Mouse (Mus musculus): ENCODE measurements at regions not wholly inside any gene's neighbourhood (a gene's known extent, or its start where the extent isn't known, plus 50 kb on each side); places are given as distances from the start of the nearest gene placed in this dataset.

DNA sequence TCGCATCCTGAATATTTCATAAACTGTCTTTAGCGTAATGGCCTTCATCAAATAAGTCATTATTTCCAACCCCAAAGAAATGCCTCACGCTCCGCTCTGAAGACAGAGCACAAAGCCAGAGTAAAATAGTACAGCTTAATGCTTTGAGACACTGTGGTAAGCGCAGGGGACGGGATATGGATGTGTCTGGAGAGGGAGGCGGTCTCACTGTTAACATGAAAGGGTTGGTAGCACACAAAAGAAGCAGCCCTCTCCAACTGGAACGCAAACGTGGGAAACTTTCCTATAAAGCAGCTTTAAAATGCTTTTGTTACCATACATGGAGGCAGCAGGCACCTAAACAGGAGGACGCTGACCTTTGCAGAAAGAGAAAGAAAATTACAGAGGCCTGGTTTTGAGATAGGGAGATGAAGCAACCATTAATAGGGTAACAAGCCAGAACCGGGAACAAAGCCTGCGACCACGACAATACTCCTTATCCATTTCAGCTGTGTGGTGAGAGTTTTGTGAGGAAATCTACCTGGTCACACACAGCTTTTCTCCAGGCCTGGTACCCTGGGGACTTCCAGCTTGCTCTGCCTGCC is 284.8 kb upstream of the Map3k7 start:
- DNase-seq (ENCODE audit: extremely low spot score in 1 of 2, low spot score in 1 of 2) = no peak

GRCm38 (mm10) chr4:31680958-31681357 is 282.9 kb upstream of the Map3k7 start:
- DNase-seq (ENCODE audit: extremely low spot score in 1 of 2, low spot score in 1 of 2) = no peak

- DNase-seq (ENCODE audit: extremely low spot score in 1 of 2, low spot score in 1 of 2) = no peak
These were observed 274.8 kb upstream of the Map3k7 start for GRCm38 (mm10) chr4:31689083-31689482.

DNA sequence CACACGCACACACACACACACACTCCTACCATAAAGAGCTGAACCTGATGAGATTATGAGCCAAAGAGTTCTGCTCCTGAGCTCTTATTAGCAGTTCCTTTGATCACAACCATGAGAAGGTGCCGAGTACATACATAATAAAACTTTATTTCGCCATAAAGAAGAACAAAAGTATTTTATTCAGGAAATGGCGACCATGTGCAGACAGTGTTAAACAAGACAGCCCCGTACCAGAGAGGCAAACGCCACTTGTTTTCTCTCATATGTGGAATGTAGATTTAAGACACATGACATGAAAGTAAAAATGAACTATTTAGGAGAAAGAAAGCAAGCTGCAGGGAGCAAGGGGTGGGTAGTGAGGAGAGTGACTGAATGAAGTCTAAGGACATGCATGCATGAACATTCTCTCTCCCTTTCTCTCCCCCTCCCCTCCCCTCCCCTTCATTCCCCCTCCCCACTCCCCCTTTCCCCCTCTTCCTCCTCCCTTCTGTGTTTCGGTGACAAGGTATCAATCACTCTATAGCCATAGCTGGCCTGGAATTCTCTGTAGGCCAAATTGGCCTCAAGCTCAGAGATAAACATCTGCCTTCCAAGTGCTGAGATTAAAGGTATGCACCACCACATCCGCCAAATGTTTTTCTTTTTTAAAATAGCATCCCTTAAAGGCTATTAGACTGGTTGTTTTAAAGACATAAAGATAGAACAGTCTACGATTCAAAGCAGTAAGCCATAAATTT is 266.0 kb upstream of the Map3k7 start:
- DNase-seq (ENCODE audit: extremely low spot score in 1 of 2, low spot score in 1 of 2) = no peak

DNA sequence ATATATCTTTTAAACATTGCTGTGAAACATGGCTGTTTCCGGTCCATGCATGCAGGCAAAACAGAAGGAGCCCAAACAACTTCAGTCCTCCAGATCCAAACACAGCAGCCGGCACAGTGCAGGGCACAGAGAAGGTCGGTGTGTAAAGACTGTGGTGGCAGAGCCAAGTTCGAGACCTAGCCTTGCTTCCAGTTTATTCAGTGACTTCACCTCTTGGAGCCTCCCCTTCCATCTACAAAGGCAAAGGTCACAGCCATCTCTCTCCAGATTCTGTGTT is 265.5 kb upstream of the Map3k7 start:
- no peak for DNase-seq (ENCODE audit: extremely low spot score in 1 of 2, low spot score in 1 of 2)

DNA sequence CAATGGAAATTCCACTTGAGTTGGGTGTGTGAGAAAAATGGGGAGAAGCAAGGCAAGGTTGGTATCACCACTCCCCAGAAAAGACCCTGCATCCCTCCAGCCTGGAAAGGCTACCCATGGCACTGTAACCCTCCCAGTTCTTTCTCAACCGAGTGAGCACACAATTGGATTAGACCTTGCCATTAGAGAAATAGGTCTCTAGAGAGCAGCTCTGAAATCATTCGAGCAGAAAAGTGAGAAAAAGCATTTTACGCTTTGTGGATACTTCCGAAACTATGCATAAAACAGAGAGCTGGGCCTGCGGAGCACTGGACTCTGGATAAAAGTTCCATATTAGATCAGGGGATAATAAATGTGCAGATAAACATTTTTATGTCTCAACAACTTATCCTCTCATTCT is 264.6 kb upstream of the Map3k7 start:
- no peak for DNase-seq (ENCODE audit: extremely low spot score in 1 of 2, low spot score in 1 of 2)

GRCm38 (mm10) chr4:31714054-31714651 is 249.7 kb upstream of the Map3k7 start:
- no peak for DNase-seq (ENCODE audit: extremely low spot score in 1 of 2, low spot score in 1 of 2)

- DNase-seq (ENCODE audit: extremely low spot score in 1 of 2, low spot score in 1 of 2) = no peak
These were observed 240.4 kb upstream of the Map3k7 start for GRCm38 (mm10) chr4:31723501-31723900.

- no peak for DNase-seq (ENCODE audit: extremely low spot score in 1 of 2, low spot score in 1 of 2)
These were observed 239.5 kb upstream of the Map3k7 start for GRCm38 (mm10) chr4:31724400-31724799.

DNA sequence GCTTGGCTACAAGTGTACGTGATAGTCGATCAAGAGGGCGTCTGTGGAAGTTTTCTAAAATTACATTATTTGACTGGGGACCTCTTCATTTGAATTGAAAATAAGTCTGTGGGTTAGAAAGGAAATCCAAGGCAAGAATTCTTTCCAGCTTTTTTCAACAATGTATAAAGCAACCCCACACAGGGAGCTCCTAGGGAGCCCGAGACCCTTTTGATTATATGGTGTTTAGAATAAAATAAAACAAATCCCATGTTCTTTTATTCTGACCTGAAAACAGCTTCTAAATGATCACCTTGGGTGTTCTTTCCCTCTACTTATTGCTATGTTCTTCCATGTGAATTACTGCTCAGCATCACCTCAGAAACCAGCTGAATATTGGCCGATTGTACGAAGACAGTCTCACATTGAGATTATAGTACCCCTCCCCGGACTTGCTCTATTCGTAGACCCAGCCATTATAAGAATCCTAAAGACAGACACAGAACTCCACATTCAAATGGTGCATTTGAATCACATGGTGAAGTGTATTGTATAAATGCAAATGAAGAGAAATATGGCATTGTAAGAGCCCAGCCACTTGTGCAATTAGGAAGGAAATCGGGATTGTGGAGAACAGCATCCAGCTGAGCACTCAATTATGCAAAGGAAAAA is 236.3 kb upstream of the Map3k7 start:
- DNase-seq (ENCODE audit: extremely low spot score in 1 of 2, low spot score in 1 of 2) = no peak

- no peak for DNase-seq (ENCODE audit: extremely low spot score in 1 of 2, low spot score in 1 of 2)
These were observed 235.8 kb upstream of the Map3k7 start for GRCm38 (mm10) chr4:31728149-31728516.

DNA sequence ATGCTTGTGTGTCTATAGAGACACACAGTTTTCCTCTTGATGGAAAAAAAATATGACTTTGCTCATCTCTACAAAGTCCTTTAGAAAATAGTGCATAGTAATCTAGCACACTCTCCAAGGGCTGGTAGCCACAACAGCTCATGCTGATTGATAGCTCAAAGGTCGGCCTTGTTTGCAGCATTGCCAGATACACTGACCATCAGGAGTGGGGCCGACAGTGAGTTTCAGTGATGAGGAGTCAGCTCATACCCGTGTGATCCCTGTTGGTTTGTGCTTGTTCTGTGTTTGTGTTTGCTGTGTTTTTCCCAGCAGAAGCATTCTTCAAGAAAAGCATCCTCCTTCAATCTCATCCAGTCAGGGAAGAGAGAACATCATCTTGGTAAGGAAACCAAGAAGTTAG is 220.1 kb upstream of the Map3k7 start:
- DNase-seq (ENCODE audit: extremely low spot score in 1 of 2, low spot score in 1 of 2) = no peak

- no peak for DNase-seq (ENCODE audit: extremely low spot score in 1 of 2, low spot score in 1 of 2)
These were observed 219.5 kb upstream of the Map3k7 start for GRCm38 (mm10) chr4:31744431-31744830.

GRCm38 (mm10) chr4:31753677-31754312 is 210.1 kb upstream of the Map3k7 start:
- no peak for DNase-seq (ENCODE audit: extremely low spot score in 1 of 2, low spot score in 1 of 2)

DNA sequence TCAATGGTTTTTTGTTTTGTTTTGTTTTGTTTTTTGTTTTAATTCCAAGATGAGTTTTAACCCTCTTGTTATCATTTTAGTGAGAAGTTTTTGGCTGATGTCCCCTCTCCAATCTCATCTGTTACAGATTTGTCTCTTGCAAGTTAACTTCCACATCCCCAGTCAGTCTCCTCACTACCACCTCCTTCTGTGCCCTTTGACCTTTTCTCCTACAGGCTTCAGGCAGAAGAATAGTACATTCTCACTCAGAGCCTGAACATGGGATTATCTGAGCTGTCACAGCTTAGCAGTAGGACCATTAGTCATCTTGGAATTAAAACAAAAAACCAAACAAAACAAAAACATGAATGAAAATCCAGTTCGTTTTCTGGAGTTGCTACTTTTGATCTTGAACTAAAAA is 206.8 kb upstream of the Map3k7 start:
- DNase-seq (ENCODE audit: extremely low spot score in 1 of 2, low spot score in 1 of 2) = no peak

DNA sequence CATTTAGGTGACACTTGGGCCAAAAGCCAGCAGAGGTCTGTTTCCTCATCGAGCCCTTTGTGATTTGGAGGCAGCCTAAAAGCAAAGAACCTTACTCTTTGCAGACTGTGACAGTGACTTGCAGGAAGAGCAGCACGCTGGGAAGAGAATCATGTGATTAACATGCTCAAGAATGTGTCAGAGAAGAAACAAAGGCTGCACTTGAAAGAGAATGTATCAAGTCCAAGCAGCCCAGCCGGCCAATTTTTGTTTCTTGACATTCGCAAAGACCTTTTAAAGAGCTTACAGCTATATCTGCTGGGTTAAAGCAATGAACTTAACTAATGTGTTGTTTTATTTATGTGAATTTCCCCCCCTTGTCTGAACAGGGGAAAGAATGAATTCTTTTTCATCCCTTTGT is 203.8 kb upstream of the Map3k7 start:
- DNase-seq (ENCODE audit: extremely low spot score in 1 of 2, low spot score in 1 of 2) = no peak

DNA sequence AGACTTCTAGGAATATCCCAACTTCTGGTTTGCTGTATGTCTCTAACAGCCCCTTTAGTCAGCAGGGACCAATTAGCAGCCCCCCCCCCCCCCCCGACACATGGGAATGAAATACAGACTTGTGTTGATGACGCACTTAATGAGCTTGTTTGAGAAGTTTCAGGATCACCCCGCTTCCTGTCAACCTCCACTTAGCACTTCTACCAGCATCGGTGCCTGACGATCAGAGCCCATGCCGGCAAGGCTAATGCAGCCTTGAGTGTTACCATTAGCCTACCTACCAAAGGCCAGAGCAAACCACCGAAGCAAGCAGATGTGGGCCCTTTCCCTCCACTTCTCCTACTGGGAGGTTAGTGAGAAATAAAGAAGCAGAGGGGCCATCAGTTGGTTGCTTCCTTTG is 201.7 kb upstream of the Map3k7 start:
- DNase-seq (ENCODE audit: extremely low spot score in 1 of 2, low spot score in 1 of 2) = no peak

GRCm38 (mm10) chr4:31768026-31768626 is 195.8 kb upstream of the Map3k7 start:
- no peak for DNase-seq (ENCODE audit: extremely low spot score in 1 of 2, low spot score in 1 of 2)

- no peak for DNase-seq (ENCODE audit: extremely low spot score in 1 of 2, low spot score in 1 of 2)
These were observed 194.6 kb upstream of the Map3k7 start for GRCm38 (mm10) chr4:31769325-31769724.

DNA sequence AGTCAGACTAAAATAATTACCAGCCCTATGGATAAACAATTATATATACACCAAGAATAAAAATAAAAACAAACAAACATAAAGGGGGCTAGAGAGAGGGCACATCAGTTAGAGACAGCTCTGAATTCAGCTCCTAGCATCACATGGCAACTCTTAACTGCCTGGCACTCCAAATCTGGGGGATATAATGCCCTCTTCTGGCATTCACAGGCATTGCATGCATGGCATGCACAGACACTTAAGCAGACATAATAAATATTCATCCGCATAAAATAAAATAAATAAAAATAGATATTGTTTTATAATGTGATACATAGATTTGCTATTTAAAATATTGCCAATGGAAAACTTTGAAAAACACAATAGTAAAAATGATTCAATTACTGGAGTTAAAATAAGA is 177.6 kb upstream of the Map3k7 start:
- DNase-seq (ENCODE audit: extremely low spot score in 1 of 2, low spot score in 1 of 2) = no peak

DNA sequence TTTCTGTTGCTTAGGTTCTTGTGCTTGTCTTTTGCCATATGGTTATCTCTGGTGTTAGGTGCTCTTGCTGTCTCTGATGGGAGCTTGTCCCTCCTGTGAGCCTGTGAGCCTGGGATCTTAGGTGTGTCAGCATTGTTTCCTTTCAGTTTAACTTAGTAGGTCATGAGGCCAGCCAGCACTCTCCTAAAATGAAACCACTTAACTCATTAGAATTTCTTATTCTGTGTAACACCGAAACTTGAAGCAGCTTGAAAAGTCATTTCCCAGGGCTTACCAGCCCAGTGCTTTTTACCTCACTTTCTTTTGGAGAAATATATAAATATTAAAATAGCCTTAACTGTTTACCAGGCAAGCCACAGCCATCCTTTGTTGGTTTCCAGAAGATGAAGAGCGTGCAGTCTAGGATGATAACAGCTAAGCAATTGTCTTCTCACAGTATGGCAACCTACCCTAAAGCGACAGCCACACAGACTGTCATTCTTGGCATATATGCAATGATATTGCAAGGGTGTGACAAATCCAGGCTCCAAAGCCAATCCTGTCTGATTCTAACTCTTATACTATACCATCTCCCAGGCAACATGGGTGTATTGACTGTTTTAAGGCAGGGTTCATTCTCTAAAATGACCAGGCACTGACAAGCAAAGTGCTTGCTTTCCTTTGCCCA is 146.2 kb upstream of the Map3k7 start:
- DNase-seq (ENCODE audit: extremely low spot score in 1 of 2, low spot score in 1 of 2) = no peak
